Mouse (Mus musculus) layer of hippocampus, adult 8-10 months (tissue): ENCODE measurements at regions not wholly inside any gene's neighbourhood (a gene's known extent, or its start where the extent isn't known, plus 50 kb on each side); places are given as distances from the start of the nearest gene placed in this dataset.
A peak's percentile ranks its signal among the peaks of the same experiment; 100 is the strongest.

Experiments
- DNase-seq, 2 experiments: peaks; one replicate each; pipeline ENCODE4 v3.0.0; 2022; ENCODE audit warnings: low spot score in 2 of 2

- DNase-seq, result peak in 1 of 2 experiments; percentile 20
These were observed 53.4 kb upstream of the Nap1l1 start for GRCm38 (mm10) chr10:111419375-111420194.

GRCm38 (mm10) chr10:111420195-111420838, 52.7 kb upstream of the Nap1l1 start:
- DNase-seq, result peak in 1 of 2 experiments; percentile 9

GRCm38 (mm10) chr10:111422057-111422456, 51.0 kb upstream of the Nap1l1 start:
- no peak for DNase-seq

- peak in 1 of 2 experiments; percentile 14 for DNase-seq
These were observed 50.4 kb upstream of the Nap1l1 start for GRCm38 (mm10) chr10:111422649-111423048.
